Mouse (Mus musculus) testis, postnatal 14 days (tissue): Measurements from ENCODE around the gene Fasn.

Source experiments
- DNase-seq: peaks from one replicate; pipeline ENCODE4 v3.0.0; 2021; ENCODE audit warnings: low spot score

Fasn gene

DNA sequence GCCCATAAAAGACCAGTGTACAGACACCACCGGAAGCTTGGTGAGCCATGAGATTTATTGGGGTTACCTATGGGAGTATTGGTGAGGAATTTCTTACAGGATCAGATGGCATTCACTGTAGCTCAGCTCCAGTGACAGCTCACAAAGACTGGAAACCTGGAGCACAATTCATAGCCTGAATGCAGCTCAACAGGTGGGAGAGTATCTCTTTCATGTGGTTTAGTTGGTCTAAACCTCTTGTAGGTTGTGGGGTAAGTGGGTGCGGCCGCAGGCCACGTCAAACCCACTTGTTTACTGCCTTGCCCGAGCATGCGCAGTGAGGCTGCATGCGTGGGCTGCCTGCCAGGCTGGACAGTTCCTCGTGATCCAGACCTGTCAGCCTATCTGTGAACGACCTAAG lies 64.1 kb downstream of the Fasn start:
- no peak for DNase-seq
